Mouse (Mus musculus) testis, adult 2 months (tissue): ENCODE measurements around the gene Rab28.

Experiments
- CTCF ChIP-seq: fragments of 200-500 bp; IDR thresholded peaks from 2 replicates; pipeline ENCODE4 v1.5.1; 2012; ENCODE audit warnings: low read depth, mild to moderate bottlenecking, inconsistent platforms, low read length, moderate library complexity; ENCODE audit not compliant: control insufficient read depth, insufficient read depth, insufficient replicate concordance
- POLR2A ChIP-seq: fragments of 200-500 bp; IDR thresholded peaks from 2 replicates; pipeline ENCODE4 v1.6.1; 2012; ENCODE audit warnings: low read depth, mild to moderate bottlenecking, inconsistent platforms, low read length, moderate library complexity; ENCODE audit not compliant: control insufficient read depth

GRCm38 (mm10) chr5:41708051-41708630, at the start of gene Rab28:
- TF ChIP-seq POLR2A = peak; percentile 60; the same call in 1 of the 2 replicates
- no peak for TF ChIP-seq CTCF
